Mouse (Mus musculus) midbrain, embryonic 15.5 days (tissue): ENCODE data around the gene Mki67. TPM values are rescaled to one million over a fixed set of nuclear protein-coding genes. Genes with fewer than 3 reads are reported as not detected.

Experiments used
- ATAC-seq: fragments of 200-750 bp; cut with Nextera tagmentation; replicated peaks from 2 replicates; pipeline ENCODE4 v1.8.0; 2017; ENCODE audit warnings: moderate TSS enrichment
- H3K27ac ChIP-seq: fragments of 300-500 bp; sonication (generic); 2 replicates; pipeline ENCODE4 v1.5.1; 2015; ENCODE audit warnings: mild to moderate bottlenecking, inconsistent platforms
- H3K27me3 ChIP-seq: fragments of 300-500 bp; sonication (generic); replicated peaks from 2 replicates; pipeline ENCODE4 v1.6.1; 2015; ENCODE audit warnings: inconsistent platforms
- H3K36me3 ChIP-seq: fragments of 300-500 bp; sonication (generic); replicated peaks from 2 replicates; pipeline ENCODE4 v1.6.1; 2015; ENCODE audit warnings: inconsistent platforms
- H3K4me1 ChIP-seq: fragments of 300-500 bp; sonication (generic); 2 replicates; pipeline ENCODE4 v1.6.1; 2015; ENCODE audit warnings: inconsistent platforms
- H3K4me2 ChIP-seq: fragments of 300-500 bp; sonication (generic); 2 replicates; pipeline ENCODE4 v1.6.1; 2015; ENCODE audit warnings: inconsistent platforms, mild to moderate bottlenecking, moderate library complexity
- H3K4me3 ChIP-seq: fragments of 300-500 bp; sonication (generic); 2 replicates; pipeline ENCODE4 v1.5.1; 2015; ENCODE audit warnings: mild to moderate bottlenecking, inconsistent platforms
- H3K9ac ChIP-seq: fragments of 300-500 bp; sonication (generic); 2 replicates; pipeline ENCODE4 v1.6.1; 2015; ENCODE audit warnings: mild to moderate bottlenecking, inconsistent platforms
- H3K9me3 ChIP-seq: fragments of 300-500 bp; sonication (generic); 2 replicates; pipeline ENCODE4 v1.6.1; 2016; ENCODE audit warnings: inconsistent platforms
- WGBS: fragments of 180-500 bp; shearing (Covaris S2); methylation state at CpG from one replicate; pipeline ENCODE4 v1.1.7; 2015; ENCODE audit warnings: mixed read lengths; 5-methylcytosine and 5-hydroxymethylcytosine counted together
- polyA plus RNA-seq: library from polyadenylated mRNA; unstranded; fragments of >200 nt; fragmentation: Nextera tagmentation; extraction: Ambion mirVana; gene quantifications from 2 replicates; pipeline ENCODE4 v1.2.1, GENCODE M21; 2015

Gene Mki67
- polyA plus RNA-seq: 6.0 and 6.5 TPM in 2 replicates

DNA sequence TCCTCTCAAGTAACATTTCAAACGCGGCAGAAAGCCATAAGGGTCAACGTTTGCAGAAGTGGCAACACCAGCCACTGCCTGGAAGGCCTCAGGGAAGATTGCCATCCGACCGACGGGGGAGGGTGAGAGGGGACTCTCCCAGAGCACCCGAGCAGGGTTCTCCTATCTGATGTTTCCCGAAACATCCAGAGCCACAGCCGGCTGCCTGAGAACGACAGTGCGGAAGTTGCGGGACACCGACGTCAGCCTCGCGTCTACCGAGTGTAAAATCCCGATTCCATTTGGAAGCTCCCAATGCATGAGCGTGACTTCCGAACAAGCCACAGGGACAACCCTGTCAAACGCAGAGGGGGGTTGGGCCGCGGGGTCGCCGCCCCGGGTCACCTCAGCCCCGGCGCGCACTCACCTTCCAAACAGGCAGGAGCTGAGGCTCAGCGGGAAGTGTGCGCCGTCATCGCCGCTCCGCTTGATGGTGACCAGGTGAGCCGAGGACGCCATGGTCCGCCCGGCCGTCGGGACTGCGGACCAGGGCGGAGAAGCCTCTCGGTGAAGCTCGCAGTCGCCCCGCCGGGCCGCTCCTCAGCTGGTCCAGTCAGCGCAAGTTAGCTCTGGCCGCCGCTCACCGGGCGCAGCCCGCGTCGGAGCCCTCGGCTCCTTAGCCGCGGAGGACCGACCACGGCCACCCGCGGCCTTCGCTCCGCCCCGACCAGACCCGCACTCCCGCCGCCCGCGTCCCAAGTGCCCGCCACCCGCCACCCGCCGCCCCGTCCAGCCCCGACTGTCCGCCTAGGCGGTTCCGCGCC is at the start of gene Mki67:
Gene Mki67, minus strand, starts transcription at position 720 of the 803 bp plus-strand sequence.
- Histone ChIP-seq H3K9ac (peak within 1 kb of the TSS; percentile 36), H3K27me3 (no peaks in the 10 kb centered on the region; the same call in 1 of the 2 replicates), H3K4me1 (peaks cover 7% of the 10 kb centered on the region), H3K4me3 (peak within 1 kb of the TSS; percentile 77), H3K4me2 (peak within 1 kb of the TSS; percentile 99), H3K27ac (no peak within 1 kb of the TSS), H3K36me3 (no peaks in the 10 kb centered on the region), H3K9me3 (no peaks in the 10 kb centered on the region)
- under 1% methylated on average over 78 of the region's 82 CpGs for WGBS
- peak; percentile 77 for ATAC-seq

DNA sequence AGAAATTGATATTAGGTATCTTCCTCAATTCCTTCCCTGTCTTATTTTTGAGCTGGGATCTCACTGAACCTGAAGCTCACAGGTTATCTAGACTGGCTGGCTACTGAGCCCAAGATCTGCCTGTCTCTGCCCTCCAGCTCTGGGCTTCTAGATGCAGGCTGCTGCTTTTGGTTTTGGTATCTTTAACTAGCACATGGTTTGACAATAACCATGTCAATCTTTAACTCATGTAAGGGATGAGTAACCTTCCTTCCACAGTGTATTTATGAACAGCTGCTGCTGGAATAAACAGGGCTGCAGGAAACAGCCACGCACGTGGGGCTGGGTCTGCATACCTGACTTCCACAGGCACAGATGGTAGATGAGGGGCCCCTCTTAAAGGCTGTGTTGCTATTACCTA is 47.1 kb upstream of the Mki67 start:
- ATAC-seq: no peak
- H3K36me3 ChIP-seq: no peaks in the 10 kb centered on the region
- H3K4me2 ChIP-seq: no peak overlapping the region
- WGBS: 90% methylated on average over 2 of the region's 2 CpGs
- no peak overlapping the region for H3K4me3 ChIP-seq
- no peak overlapping the region for H3K27ac ChIP-seq
- 0 out of 2 replicates have a peak, but pooled peaks cover under 1% of the 10 kb centered on the region for H3K4me1 ChIP-seq
- no peak overlapping the region for H3K9ac ChIP-seq
- no peaks in the 10 kb centered on the region for H3K9me3 ChIP-seq
- H3K27me3 ChIP-seq: no peaks in the 10 kb centered on the region

DNA sequence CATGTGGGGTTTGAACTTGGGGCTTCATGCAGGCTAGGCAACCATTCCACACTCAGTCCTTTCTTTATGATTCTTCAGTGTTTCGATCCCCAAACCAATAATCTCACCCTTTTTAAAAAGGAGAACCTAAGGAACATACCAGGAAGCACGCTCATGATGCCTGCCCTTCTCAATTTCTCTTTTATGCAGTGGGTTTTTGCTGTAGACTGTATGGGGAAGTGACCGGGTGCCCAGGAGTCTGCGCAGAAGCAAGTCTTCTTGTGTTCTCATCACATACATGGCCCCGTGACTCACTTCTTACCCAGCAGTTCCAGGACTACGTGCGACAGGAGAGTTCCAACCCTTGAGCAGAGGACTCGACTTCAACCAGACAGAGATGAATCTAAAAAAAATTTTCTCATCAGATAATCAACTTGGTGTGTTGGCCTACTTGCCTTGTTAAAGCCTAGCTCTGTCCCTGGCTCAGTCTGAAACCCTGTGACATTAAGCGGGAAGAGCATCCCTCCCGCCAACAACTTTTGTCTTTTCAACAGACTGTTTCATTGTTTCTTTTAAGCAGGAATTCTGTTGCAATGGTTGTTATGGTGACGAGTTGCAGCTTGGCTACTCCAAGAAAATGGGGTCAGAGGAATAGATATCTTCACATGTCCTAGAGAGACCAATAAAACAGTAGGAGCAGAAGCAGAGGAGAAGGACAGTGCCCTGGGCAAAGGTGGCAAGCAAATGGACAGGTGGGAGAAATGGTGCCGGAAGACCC is 42.8 kb upstream of the Mki67 start:
- H3K4me3 ChIP-seq: no peak overlapping the region
- H3K27ac ChIP-seq: no peak overlapping the region
- H3K4me2 ChIP-seq: no peak overlapping the region
- 70% methylated on average over 12 of the region's 12 CpGs for WGBS
- no peak for ATAC-seq
- H3K27me3 ChIP-seq: no peaks in the 10 kb centered on the region
- H3K4me1 ChIP-seq: 0 out of 2 replicates have a peak, but pooled peaks cover 3% of the 10 kb centered on the region
- no peaks in the 10 kb centered on the region for H3K9me3 ChIP-seq
- no peaks in the 10 kb centered on the region for H3K36me3 ChIP-seq
- no peak overlapping the region for H3K9ac ChIP-seq

DNA sequence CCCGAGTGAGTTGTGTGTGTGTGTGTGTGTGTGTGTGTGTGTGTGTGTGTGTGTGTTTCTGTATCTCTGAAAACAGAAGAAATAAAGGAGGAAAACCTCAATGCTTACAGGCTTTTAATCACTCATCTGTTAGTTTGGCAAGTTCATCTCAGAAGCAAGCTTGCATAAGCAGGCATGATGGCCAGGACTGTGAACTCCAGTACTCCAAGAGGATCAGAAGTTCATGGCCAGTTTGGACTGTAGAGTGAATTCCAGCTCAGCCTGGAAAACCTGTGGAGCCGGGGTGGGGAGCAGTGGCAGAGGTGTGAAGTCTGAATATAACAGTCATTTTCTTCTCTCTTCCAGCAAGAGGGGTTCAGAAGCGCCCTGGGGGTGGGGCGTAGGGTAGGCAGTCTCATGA is 42.0 kb upstream of the Mki67 start:
- 72% methylated on average over 4 of the region's 4 CpGs for WGBS
- Histone ChIP-seq H3K4me1 (0 out of 2 replicates have a peak, but pooled peaks cover 3% of the 10 kb centered on the region), H3K4me2 (no peak overlapping the region), H3K27me3 (no peaks in the 10 kb centered on the region), H3K36me3 (no peaks in the 10 kb centered on the region), H3K4me3 (no peak overlapping the region), H3K9me3 (no peaks in the 10 kb centered on the region), H3K9ac (no peak overlapping the region), H3K27ac (no peak overlapping the region)
- no peak for ATAC-seq

DNA sequence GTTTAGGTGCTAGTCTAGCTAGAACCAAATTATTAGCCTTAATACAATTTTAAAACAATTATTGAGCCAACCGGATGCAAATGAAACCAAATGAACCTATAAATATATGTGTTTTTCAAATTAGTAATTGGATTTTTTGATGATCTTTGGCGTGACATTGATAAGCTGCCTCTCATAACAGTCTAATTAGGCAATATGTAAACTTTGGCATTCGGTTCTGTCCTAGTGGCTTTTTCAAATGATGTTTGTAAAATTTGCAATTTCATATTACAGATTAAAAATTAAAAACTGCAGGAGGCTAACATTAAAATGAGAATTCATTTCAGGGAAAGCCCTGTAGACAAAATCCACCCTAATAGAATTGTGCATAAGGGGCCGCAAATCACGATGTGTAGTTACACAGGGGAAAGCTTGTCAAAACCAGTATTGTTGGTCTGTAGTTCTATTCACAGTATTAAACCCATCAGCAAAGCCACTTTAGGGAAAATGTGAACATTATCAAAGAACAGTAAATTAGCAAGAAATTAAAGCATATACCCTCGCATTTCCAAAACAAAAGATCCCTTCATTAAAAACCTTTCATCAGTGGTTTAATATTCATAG is 40.9 kb upstream of the Mki67 start:
- H3K4me3 ChIP-seq: no peak overlapping the region
- no peaks in the 10 kb centered on the region for H3K27me3 ChIP-seq
- ATAC-seq: no peak
- no peaks in the 10 kb centered on the region for H3K36me3 ChIP-seq
- WGBS: 61% methylated on average over 6 of the region's 6 CpGs
- no peaks in the 10 kb centered on the region for H3K9me3 ChIP-seq
- H3K4me2 ChIP-seq: no peak overlapping the region
- 0 out of 2 replicates have a peak, but pooled peaks cover 3% of the 10 kb centered on the region for H3K4me1 ChIP-seq
- H3K9ac ChIP-seq: no peak overlapping the region
- H3K27ac ChIP-seq: no peak overlapping the region

DNA sequence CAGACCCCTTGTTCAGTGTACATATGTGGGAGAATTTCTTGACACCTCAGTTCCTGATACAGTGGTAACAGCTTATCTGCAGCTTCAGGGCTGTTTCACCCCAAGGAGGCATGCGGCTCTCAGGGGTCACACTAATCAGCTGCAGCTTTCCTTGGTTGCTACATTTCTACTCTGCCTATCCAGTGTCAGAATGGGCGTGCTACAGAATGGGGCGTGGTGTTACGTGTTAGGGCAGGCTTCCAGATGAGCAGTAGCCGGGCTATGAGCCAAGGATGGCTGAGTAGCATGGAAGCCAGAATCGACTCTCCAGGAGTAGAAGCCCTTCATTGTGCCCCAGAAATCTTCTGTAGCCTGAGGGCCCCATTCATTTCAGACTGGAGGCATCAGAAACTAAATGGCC is 32.8 kb upstream of the Mki67 start:
- H3K9me3 ChIP-seq: no peaks in the 10 kb centered on the region
- 69% methylated on average over 6 of the region's 6 CpGs for WGBS
- no peak for ATAC-seq

DNA sequence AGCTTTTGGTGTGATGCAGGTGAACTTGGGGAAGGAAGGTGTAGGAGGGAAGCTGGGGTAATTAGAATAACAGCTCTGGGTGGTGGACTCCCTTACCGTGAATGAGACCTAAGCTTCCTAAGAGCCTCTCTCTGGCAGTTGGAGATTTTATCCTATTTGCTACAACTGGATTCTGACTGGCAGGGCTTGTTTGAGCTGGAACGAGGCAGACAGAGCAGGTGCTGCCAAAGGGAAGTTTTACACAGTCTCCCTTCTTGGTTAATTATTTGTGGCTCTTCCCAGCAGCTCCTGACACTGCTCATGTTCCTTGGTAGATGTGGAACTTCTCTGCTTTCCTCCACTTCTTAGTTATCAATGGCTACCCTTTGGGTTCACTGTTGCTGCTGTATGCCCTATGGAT is 30.9 kb upstream of the Mki67 start:
- WGBS: 53% methylated on average over 2 of the region's 2 CpGs
- Histone ChIP-seq H3K27me3 (no peaks in the 10 kb centered on the region), H3K27ac (no peak overlapping the region), H3K4me1 (no peaks in the 10 kb centered on the region), H3K4me2 (no peak overlapping the region), H3K9me3 (no peaks in the 10 kb centered on the region), H3K36me3 (no peaks in the 10 kb centered on the region), H3K9ac (no peak overlapping the region), H3K4me3 (no peak overlapping the region)
- ATAC-seq: no peak

More for the DNA sequence above, 32.8 kb upstream of the Mki67 start:
- H3K4me2 ChIP-seq: no peak overlapping the region
- no peak overlapping the region for H3K27ac ChIP-seq
- no peaks in the 10 kb centered on the region for H3K36me3 ChIP-seq
- no peak overlapping the region for H3K9ac ChIP-seq
- H3K27me3 ChIP-seq: no peaks in the 10 kb centered on the region
- no peaks in the 10 kb centered on the region for H3K4me1 ChIP-seq
- H3K4me3 ChIP-seq: no peak overlapping the region

DNA sequence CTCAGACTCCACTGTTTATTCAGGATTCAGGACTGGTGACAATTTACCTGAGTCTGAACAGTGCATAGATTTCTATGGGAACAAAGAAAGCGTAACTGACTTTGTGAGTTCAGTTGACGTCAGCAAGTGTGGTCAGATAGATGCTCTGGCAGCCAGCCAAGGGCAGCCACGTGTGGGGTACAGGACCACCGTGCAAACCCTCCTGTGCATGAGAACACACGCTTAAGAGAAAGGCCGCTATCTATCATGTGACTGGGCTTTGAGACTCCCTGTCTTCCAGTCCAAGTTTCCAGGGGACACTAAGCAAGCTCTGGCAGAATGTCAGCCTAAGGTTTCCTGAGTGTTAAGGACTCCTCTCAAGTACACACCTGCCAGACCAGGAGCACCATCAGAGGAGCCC is 30.4 kb upstream of the Mki67 start:
- WGBS: 62% methylated on average over 6 of the region's 6 CpGs
- no peaks in the 10 kb centered on the region for H3K36me3 ChIP-seq

DNA sequence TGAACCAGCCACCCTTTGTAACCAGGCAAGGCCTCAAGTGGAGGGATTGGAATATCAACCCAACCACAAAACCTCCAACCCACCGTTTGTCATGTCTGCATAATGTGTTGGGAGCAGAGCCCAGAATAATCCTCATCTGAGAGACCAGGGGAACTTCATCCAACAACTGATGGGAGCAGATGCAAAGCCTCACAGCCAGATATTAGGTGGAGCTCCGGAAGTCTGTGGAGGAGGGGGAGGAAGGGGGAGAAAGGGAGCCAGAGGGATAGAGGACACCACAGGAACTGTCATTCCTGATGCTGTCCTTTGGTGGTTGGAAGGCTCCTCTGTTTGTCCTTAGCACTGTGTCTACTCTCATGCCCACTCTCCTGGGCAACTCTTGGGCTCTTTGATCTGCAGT is 28.9 kb upstream of the Mki67 start:
- Histone ChIP-seq H3K4me2 (no peak overlapping the region), H3K9me3 (no peaks in the 10 kb centered on the region), H3K27ac (no peak overlapping the region), H3K4me1 (no peaks in the 10 kb centered on the region), H3K36me3 (no peaks in the 10 kb centered on the region), H3K4me3 (no peak overlapping the region), H3K9ac (no peak overlapping the region), H3K27me3 (no peaks in the 10 kb centered on the region)
- ATAC-seq: no peak
- whole genome bisulfite sequencing: 56% methylated on average over 2 of the region's 2 CpGs

More for the DNA sequence above, 30.4 kb upstream of the Mki67 start:
- no peak for ATAC-seq
- Histone ChIP-seq H3K9ac (no peak overlapping the region), H3K9me3 (no peaks in the 10 kb centered on the region), H3K4me2 (no peak overlapping the region), H3K4me1 (no peaks in the 10 kb centered on the region), H3K4me3 (no peak overlapping the region), H3K27ac (no peak overlapping the region), H3K27me3 (no peaks in the 10 kb centered on the region)

DNA sequence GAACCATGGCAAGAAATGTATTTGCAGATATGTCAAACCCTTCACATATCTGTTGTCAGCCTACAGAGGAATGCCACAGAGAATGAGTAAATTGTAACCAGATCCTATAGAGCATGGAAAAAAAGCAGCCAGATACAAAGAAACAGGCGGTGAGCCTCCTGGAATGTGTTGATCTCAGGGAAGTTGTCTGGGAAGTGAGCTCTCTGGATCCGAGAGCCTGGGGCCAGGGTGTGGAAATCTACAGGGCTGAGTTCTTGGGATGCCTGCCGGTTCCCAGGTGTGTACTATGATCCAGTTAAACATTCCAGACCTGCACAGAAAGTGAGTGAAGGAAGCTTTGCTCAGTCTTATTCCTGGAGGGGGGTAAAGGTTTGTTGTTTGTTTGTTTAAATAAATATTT is 24.3 kb upstream of the Mki67 start:
- peaks cover 5% of the 10 kb centered on the region for H3K4me1 ChIP-seq
- WGBS: 78% methylated on average over 3 of the region's 3 CpGs
- H3K27me3 ChIP-seq: no peaks in the 10 kb centered on the region
- no peak for ATAC-seq
- H3K9ac ChIP-seq: no peak overlapping the region
- H3K4me2 ChIP-seq: no peak overlapping the region
- H3K4me3 ChIP-seq: no peak overlapping the region
- H3K36me3 ChIP-seq: no peaks in the 10 kb centered on the region
- H3K27ac ChIP-seq: no peak overlapping the region
- no peaks in the 10 kb centered on the region for H3K9me3 ChIP-seq

DNA sequence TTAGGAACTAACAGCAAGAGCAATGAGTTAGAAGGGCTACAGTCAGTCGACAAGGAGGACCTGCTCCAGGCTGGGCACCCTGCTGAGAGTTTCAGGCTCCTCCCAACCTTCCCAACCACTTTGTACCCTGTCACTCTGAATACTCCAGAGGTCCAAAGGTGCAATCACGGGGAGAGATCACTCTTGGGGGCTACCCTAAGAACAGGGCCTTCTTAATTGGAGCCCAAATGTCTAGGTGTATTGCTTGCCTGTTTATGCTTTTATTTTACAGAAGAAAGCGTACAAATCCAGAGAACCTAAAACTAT is 20.4 kb upstream of the Mki67 start:
- no peak overlapping the region for H3K27ac ChIP-seq
- peaks cover 8% of the 10 kb centered on the region for H3K4me1 ChIP-seq
- H3K27me3 ChIP-seq: no peaks in the 10 kb centered on the region
- H3K4me2 ChIP-seq: no peak overlapping the region
- 39% methylated on average over 3 of the region's 3 CpGs for WGBS
- no peak overlapping the region for H3K4me3 ChIP-seq
- no peak overlapping the region for H3K9ac ChIP-seq
- no peaks in the 10 kb centered on the region for H3K36me3 ChIP-seq
- ATAC-seq: no peak
- no peaks in the 10 kb centered on the region for H3K9me3 ChIP-seq
